Mouse (Mus musculus) MEL (cell line): ENCODE data around the gene Entpd8. TPM values are rescaled to one million over a fixed set of nuclear protein-coding genes. Genes with fewer than 3 reads are reported as not detected.

ENCODE experiments used
- DNase-seq: peaks from one replicate; pipeline ENCODE4 v3.0.0; 2011; ENCODE audit warnings: low read depth, low spot score
- H3K27ac ChIP-seq: 2 replicates; pipeline ENCODE4 v1.5.1; 2012; ENCODE audit warnings: low read depth, mild to moderate bottlenecking, control low read depth, low read length, moderate library complexity; ENCODE audit not compliant: control insufficient read depth
- H3K27me3 ChIP-seq, 2 experiments: fragments of 150-350 bp in 1 of 2; sonication (generic) in 1 of 2; 2 replicates each; pipeline ENCODE4 v1.6.1; 2012; ENCODE audit warnings: low read length in 2 of 2, mild to moderate bottlenecking in 2 of 2, improper control_type of control experiment in 1 of 2, moderate library complexity in 1 of 2; ENCODE audit not compliant: insufficient read depth in 2 of 2, control insufficient read depth in 1 of 2
- H3K36me3 ChIP-seq, 2 experiments: 2 replicates each; pipeline ENCODE4 v1.6.1; 2012 to 2014; ENCODE audit warnings: low read length in 2 of 2, improper control_type of control experiment in 1 of 2, inconsistent platforms in 1 of 2, mild to moderate bottlenecking in 1 of 2; ENCODE audit not compliant: insufficient read depth in 2 of 2, control insufficient read depth in 1 of 2
- H3K4me1 ChIP-seq, 2 experiments: fragments of 150-350 bp in 1 of 2; sonication (generic) in 1 of 2; 2 replicates each; pipeline ENCODE4 v1.6.1; 2012; ENCODE audit warnings: low read length in 2 of 2, improper control_type of control experiment in 1 of 2, mild to moderate bottlenecking in 1 of 2; ENCODE audit not compliant: insufficient read depth in 2 of 2, control insufficient read depth in 1 of 2
- H3K4me3 ChIP-seq, 2 experiments: fragments of 150-350 bp in 1 of 2; sonication (generic) in 1 of 2; 2 replicates each; pipeline ENCODE4 v1.5.1; 2012; ENCODE audit warnings: low read depth in 2 of 2, low read length in 2 of 2, mild to moderate bottlenecking in 2 of 2, moderate library complexity in 2 of 2, control low read depth in 1 of 2, improper control_type of control experiment in 1 of 2; ENCODE audit not compliant: control insufficient read depth in 1 of 2, insufficient read depth in 1 of 2
- H3K79me2 ChIP-seq: 2 replicates; pipeline ENCODE4 v1.6.1; 2012; ENCODE audit warnings: mild to moderate bottlenecking, low read length, moderate library complexity; ENCODE audit not compliant: control insufficient read depth, poor library complexity, insufficient read depth
- H3K9ac ChIP-seq: 2 replicates; pipeline ENCODE4 v1.6.1; 2012; ENCODE audit warnings: low read depth, mild to moderate bottlenecking, control low read depth, low read length, moderate library complexity; ENCODE audit not compliant: control insufficient read depth, poor library complexity, severe bottlenecking
- H3K9me3 ChIP-seq: fragments of 150-350 bp; sonication (generic); replicated peaks from 2 replicates; pipeline ENCODE4 v1.6.1; 2012; ENCODE audit warnings: mild to moderate bottlenecking, low read length, improper control_type of control experiment, moderate library complexity; ENCODE audit not compliant: insufficient read depth
- CHD1 ChIP-seq: IDR thresholded peaks from 2 replicates; pipeline ENCODE4 v1.6.1; 2012; ENCODE audit warnings: low read depth, mild to moderate bottlenecking, inconsistent platforms, low read length, improper control_type of control experiment
- CHD2 ChIP-seq: IDR thresholded peaks from 2 replicates; pipeline ENCODE4 v1.6.1; 2011; ENCODE audit warnings: low read length, improper control_type of control experiment
- E2F4 ChIP-seq: IDR thresholded peaks from 2 replicates; pipeline ENCODE4 v1.6.1; 2011; ENCODE audit warnings: low read depth, low read length, improper control_type of control experiment, borderline replicate concordance
- ETS1 ChIP-seq: IDR thresholded peaks from 2 replicates; pipeline ENCODE4 v1.6.1; 2012; ENCODE audit warnings: low read depth, mild to moderate bottlenecking, inconsistent platforms, low read length, improper control_type of control experiment, moderate library complexity
- GATA1 ChIP-seq: IDR thresholded peaks from 2 replicates; pipeline ENCODE4 v1.6.1; 2011; ENCODE audit warnings: low read depth, low read length, improper control_type of control experiment
- HCFC1 ChIP-seq: IDR thresholded peaks from 2 replicates; pipeline ENCODE4 v1.6.1; 2012; ENCODE audit warnings: low read depth, mild to moderate bottlenecking, inconsistent platforms, low read length, improper control_type of control experiment, moderate library complexity
- MAFK ChIP-seq: IDR thresholded peaks from 2 replicates; pipeline ENCODE4 v1.6.1; 2011; ENCODE audit warnings: low read depth, mild to moderate bottlenecking, low read length, improper control_type of control experiment, borderline replicate concordance
- MAZ ChIP-seq: IDR thresholded peaks from 2 replicates; pipeline ENCODE4 v1.6.1; 2012; ENCODE audit warnings: low read depth, mild to moderate bottlenecking, inconsistent platforms, low read length, improper control_type of control experiment
- MXI1 ChIP-seq: IDR thresholded peaks from 2 replicates; pipeline ENCODE4 v1.6.1; 2011; ENCODE audit warnings: mild to moderate bottlenecking, low read depth, low read length, improper control_type of control experiment
- MYC ChIP-seq: IDR thresholded peaks from 2 replicates; pipeline ENCODE4 v1.6.1; 2011; ENCODE audit warnings: low read depth, mild to moderate bottlenecking, low read length, improper control_type of control experiment, moderate library complexity
- NELFE ChIP-seq: IDR thresholded peaks from 2 replicates; pipeline ENCODE4 v1.6.1; 2011; ENCODE audit warnings: low read depth, low read length, improper control_type of control experiment
- POLR2A ChIP-seq, 2 experiments: IDR thresholded peaks; 2 replicates each; pipeline ENCODE4 v1.6.1; 2011 to 2012; ENCODE audit warnings: low read length in 2 of 2, mild to moderate bottlenecking in 2 of 2, control low read depth in 1 of 2, improper control_type of control experiment in 1 of 2, low read depth in 1 of 2, moderate library complexity in 1 of 2; ENCODE audit not compliant: control insufficient read depth in 1 of 2, insufficient read depth in 1 of 2, poor library complexity in 1 of 2
- POLR2AphosphoS2 ChIP-seq: IDR thresholded peaks from 2 replicates; pipeline ENCODE4 v1.6.1; 2011; ENCODE audit warnings: low read length, improper control_type of control experiment
- POLR2AphosphoS5 ChIP-seq: IDR thresholded peaks from 2 replicates; pipeline ENCODE4 v1.6.1; 2012; ENCODE audit warnings: low read depth, borderline replicate concordance, mild to moderate bottlenecking, inconsistent platforms, low read length, moderate library complexity, mixed read lengths
- RCOR1 ChIP-seq: IDR thresholded peaks from 2 replicates; pipeline ENCODE4 v1.6.1; 2012; ENCODE audit warnings: low read depth, mild to moderate bottlenecking, inconsistent platforms, low read length, improper control_type of control experiment
- SIN3A ChIP-seq: IDR thresholded peaks from 2 replicates; pipeline ENCODE4 v1.6.1; 2012; ENCODE audit warnings: low read length, improper control_type of control experiment, inconsistent platforms
- TAL1 ChIP-seq: IDR thresholded peaks from 2 replicates; pipeline ENCODE4 v1.6.1; 2012; ENCODE audit warnings: mild to moderate bottlenecking, inconsistent platforms, low read length, moderate library complexity, mixed read lengths
- TBP ChIP-seq: IDR thresholded peaks from 2 replicates; pipeline ENCODE4 v1.8.0; 2011; ENCODE audit warnings: low read depth, low read length, improper control_type of control experiment
- TCF12 ChIP-seq: IDR thresholded peaks from 2 replicates; pipeline ENCODE4 v1.6.1; 2014; ENCODE audit warnings: low read depth, mild to moderate bottlenecking, inconsistent platforms, low read length, improper control_type of control experiment, moderate library complexity
- UBTF ChIP-seq: IDR thresholded peaks from 2 replicates; pipeline ENCODE4 v1.6.1; 2012; ENCODE audit warnings: low read depth, mild to moderate bottlenecking, inconsistent platforms, low read length, improper control_type of control experiment, moderate library complexity, borderline replicate concordance; ENCODE audit not compliant: insufficient read depth
- USF2 ChIP-seq, 2 experiments: IDR thresholded peaks; 2 replicates each; pipeline ENCODE4 v1.6.1; 2011 to 2012; ENCODE audit warnings: improper control_type of control experiment in 2 of 2, low read length in 2 of 2, borderline replicate concordance in 1 of 2, inconsistent platforms in 1 of 2, low read depth in 1 of 2, mild to moderate bottlenecking in 1 of 2; ENCODE audit not compliant: insufficient read depth in 1 of 2
- ZKSCAN1 ChIP-seq: IDR thresholded peaks from 2 replicates; pipeline ENCODE4 v1.6.1; 2012; ENCODE audit warnings: low read depth, mild to moderate bottlenecking, inconsistent platforms, low read length, improper control_type of control experiment, moderate library complexity
- polyA plus RNA-seq, 2 experiments: library from polyadenylated mRNA; stranded (reverse) in 1 of 2; unstranded in 1 of 2; fragments of >175 nt in 1 of 2; fragments of >200 nt in 1 of 2; gene quantifications; 2 replicates each; pipeline versions ENCODE4 v1.2.1 to v1.2.4; 2012; ENCODE audit warnings: low replicate concordance in 2 of 2, low read depth in 1 of 2; ENCODE audit not compliant: insufficient read length in 2 of 2, insufficient read depth in 1 of 2, missing spikeins in 1 of 2
- total RNA-seq: library from RNA; depleted of rRNA; stranded (reverse); fragments of 300-350 nt; gene quantifications from 2 replicates; pipeline ENCODE4 v1.2.3, GENCODE M21; 2012

Entpd8 gene
- total and polyA plus RNA-seq, 3 experiments, result not detected

- H3K36me3 ChIP-seq, result no peaks in the 10 kb centered on the region
- H3K9me3 ChIP-seq, result no peaks in the 10 kb centered on the region
- H3K9ac ChIP-seq, result no peak overlapping the region
- TF ChIP-seq MXI1, result no peak
- no peak for TF ChIP-seq TBP
- no peak for TF ChIP-seq ETS1
- no peak for TF ChIP-seq MAZ
- no peak for TF ChIP-seq POLR2AphosphoS2
- TF ChIP-seq MAFK, result no peak
- TF ChIP-seq UBTF, result no peak
- TF ChIP-seq CHD2, result no peak
- no peak for TF ChIP-seq MYC
- TF ChIP-seq USF2 (IDR thresholded peaks at IDR 0.05; ENCODE audit: borderline replicate concordance in 1 of 2, insufficient read depth in 1 of 2, low read depth in 1 of 2, low read length in 2 of 2), result no peak
- no peak for TF ChIP-seq CHD1
- TF ChIP-seq NELFE, result no peak
- TF ChIP-seq POLR2AphosphoS5, result no peak
- TF ChIP-seq TAL1, result no peak
- no peak for TF ChIP-seq SIN3A
- no peak for TF ChIP-seq E2F4
- no peak overlapping the region for H3K4me3 ChIP-seq
- no peak overlapping the region for H3K27ac ChIP-seq
- H3K27me3 ChIP-seq, result no peaks in the 10 kb centered on the region
- no peaks in the 10 kb centered on the region for H3K4me1 ChIP-seq
- no peaks in the 10 kb centered on the region for H3K79me2 ChIP-seq
- no peak for DNase-seq
These were observed 40.0 kb upstream of the Entpd8 start for GRCm38 (mm10) chr2:25040089-25040488.

- Histone ChIP-seq H3K4me3 (no peak overlapping the region), H3K4me1 (peaks cover 0 to 5% of the 10 kb centered on the region in 2 experiments; a peak in 2 of 4 replicates), H3K27ac (no peak overlapping the region), H3K9ac (no peak overlapping the region), H3K36me3 (no peaks in the 10 kb centered on the region; a peak in 1 of 4 replicates), H3K27me3 (no peaks in the 10 kb centered on the region), H3K9me3 (no peaks in the 10 kb centered on the region), H3K79me2 (no peaks in the 10 kb centered on the region; the same call in 1 of the 2 replicates)
- no peak for TF ChIP-seq HCFC1
- TF ChIP-seq TCF12, result no peak
- no peak for TF ChIP-seq USF2 (IDR thresholded peaks at IDR 0.05; ENCODE audit: borderline replicate concordance in 1 of 2, insufficient read depth in 1 of 2, low read depth in 1 of 2, low read length in 2 of 2)
- TF ChIP-seq UBTF, result no peak
- no peak for TF ChIP-seq RCOR1
- TF ChIP-seq TAL1, result no peak
- no peak for TF ChIP-seq GATA1
- TF ChIP-seq ZKSCAN1, result no peak
- no peak for TF ChIP-seq POLR2A (IDR thresholded peaks at IDR 0.05; ENCODE audit: control insufficient read depth in 1 of 2, insufficient read depth in 1 of 2, low read depth in 1 of 2, low read length in 2 of 2, poor library complexity in 1 of 2)
- no peak for DNase-seq
These were observed 29.2 kb upstream of the Entpd8 start for GRCm38 (mm10) chr2:25050921-25051320.
